ENCODE assay signal across 8 mouse cellular contexts in genomic region chr5:65175035-65175917, GRCm38 (mm10). TPM values are rescaled to one million over a fixed set of nuclear protein-coding genes. Genes with fewer than 3 reads are reported as not detected.
DNase-seq lines count a peak whose midpoint lies in the region; ATAC-seq and TF ChIP-seq lines count a peak whose summit lies in the region.

No protein-coding gene starts in this region.

- H3K9ac ChIP-seq in neural tube, embryonic 11.5 days (ENCODE audit: low read length): no peak overlapping the region
- H3K9ac ChIP-seq in liver, postnatal 0 days (replicated peaks): no peak overlapping the region

- no peak for ATAC-seq in neural tube, embryonic 11.5 days (ENCODE audit: insufficient read depth, low FRiP score, low TSS enrichment)
- peak; percentile 71 for ATAC-seq in liver, postnatal 0 days

- H3K4me2 ChIP-seq in neural tube, embryonic 11.5 days (ENCODE audit: low read depth): no peak overlapping the region
- H3K4me2 ChIP-seq in liver, postnatal 0 days (ENCODE audit: low read depth, low read length): peak overlapping the region; percentile 58

- no peaks in the 10 kb centered on the region for H3K4me1 ChIP-seq in neural tube, embryonic 11.5 days (ENCODE audit: control insufficient read depth, insufficient read depth, low read length)
- peaks cover 13% of the 10 kb centered on the region; the same call in 1 of the 2 replicates for H3K4me1 ChIP-seq in forebrain, embryonic 10.5 days
- peaks cover 4% of the 10 kb centered on the region; the same call in 1 of the 2 replicates for H3K4me1 ChIP-seq in liver, postnatal 0 days (ENCODE audit: insufficient read depth)

- peak; percentile 11 for DNase-seq in neural tube, embryonic 11.5 days (ENCODE audit: low spot score)
- DNase-seq in neural tube, embryonic 10.5 days (ENCODE audit: extremely low spot score, low spot score): no peak
- no peak for DNase-seq in forebrain, embryonic 10.5 days (ENCODE audit: extremely low spot score, low spot score)
- peak; percentile 27 to 46 for DNase-seq in kidney, postnatal 36 days
- peak; percentile 26 for DNase-seq in liver, postnatal 0 days
- peak; percentile 69 to 85 for DNase-seq in right cerebral cortex, postnatal 36 days (ENCODE audit: low spot score in 2 of 2)
- DNase-seq in thymus, postnatal 14 days: no peak
- DNase-seq in gastrocnemius, postnatal 25 days: no peak

- TF ChIP-seq EP300 in liver, postnatal 0 days (IDR thresholded peaks at IDR 0.05; ENCODE audit: low read depth): no peak

- no peak overlapping the region for H3K27ac ChIP-seq in neural tube, embryonic 11.5 days (ENCODE audit: low read depth, low read length)
- 0 out of 2 replicates have a peak overlapping the region, but pooled peaks have one; percentile 8 for H3K27ac ChIP-seq in forebrain, embryonic 10.5 days
- H3K27ac ChIP-seq in liver, postnatal 0 days (ENCODE audit: low read depth): no peak overlapping the region

- no peaks in the 10 kb centered on the region for H3K27me3 ChIP-seq in neural tube, embryonic 11.5 days (ENCODE audit: control insufficient read depth, insufficient read depth, low read length)
- no peaks in the 10 kb centered on the region for H3K27me3 ChIP-seq in forebrain, embryonic 10.5 days (ENCODE audit: poor library complexity, severe bottlenecking)
- no peaks in the 10 kb centered on the region for H3K27me3 ChIP-seq in liver, postnatal 0 days (ENCODE audit: insufficient read depth, low read length)

- H3K9me3 ChIP-seq in neural tube, embryonic 11.5 days (ENCODE audit: control insufficient read depth, low read length): no peaks in the 10 kb centered on the region
- H3K9me3 ChIP-seq in forebrain, embryonic 10.5 days: peaks cover 3% of the 10 kb centered on the region
- H3K9me3 ChIP-seq in liver, postnatal 0 days (ENCODE audit: low read length): no peaks in the 10 kb centered on the region

- TF ChIP-seq CTCF in liver, postnatal 0 days (IDR thresholded peaks at IDR 0.05; ENCODE audit: low read depth): no peak

- WGBS in neural tube, embryonic 11.5 days: 78% methylated on average over 26 of the region's 26 CpGs
- 74% methylated on average over 26 of the region's 26 CpGs for WGBS in forebrain, embryonic 10.5 days
- WGBS in liver, postnatal 0 days (ENCODE audit: insufficient replicate concordance): 60% methylated on average over 26 of the region's 26 CpGs

- no peak overlapping the region for H3K4me3 ChIP-seq in neural tube, embryonic 11.5 days (ENCODE audit: low read depth, low read length)
- H3K4me3 ChIP-seq in forebrain, embryonic 10.5 days: no peak overlapping the region
- H3K4me3 ChIP-seq in liver, postnatal 0 days (ENCODE audit: low read depth, low read length): 0 out of 2 replicates have a peak overlapping the region, but pooled peaks have one; percentile 20

- H3K36me3 ChIP-seq in neural tube, embryonic 11.5 days (ENCODE audit: control insufficient read depth, insufficient read depth, low read length): no peaks in the 10 kb centered on the region
- no peaks in the 10 kb centered on the region for H3K36me3 ChIP-seq in forebrain, embryonic 10.5 days (replicated peaks)
- H3K36me3 ChIP-seq in liver, postnatal 0 days (replicated peaks; ENCODE audit: insufficient read depth, low read length): no peaks in the 10 kb centered on the region

RNA-seq across cellular contexts. Expression of gene Wdr19, which starts 24.2 kb away (rescaled TPM):
- polyA plus RNA-seq in neural tube, embryonic 11.5 days (2014; fragmentation: Nextera tagmentation; extraction: Ambion mirVana): 13.8 and 15.6 TPM in 2 replicates
- polyA plus RNA-seq in forebrain, embryonic 10.5 days (2016; fragmentation: Nextera tagmentation; extraction: Ambion mirVana): 12.8 and 13.7 TPM in 2 replicates
- polyA plus RNA-seq in liver, postnatal 0 days (2015; fragmentation: Nextera tagmentation; extraction: Ambion mirVana): 0.71 and 1.1 TPM in 2 replicates
- 1 to 10 TPM; 1.9 to 2.0 TPM for total RNA-seq in gastrocnemius, postnatal 25 days (2021)

Comparison
In these comparisons a context has a peak if more than half of its experiments do, and no peak if none do; other contexts are left out.
1. DNase-seq: peak in neural tube, embryonic 11.5 days (single experiment), kidney, postnatal 36 days (2 of 2), liver, postnatal 0 days (single experiment) and right cerebral cortex, postnatal 36 days (2 of 2); none in neural tube, embryonic 10.5 days (single experiment), forebrain, embryonic 10.5 days (single experiment), thymus, postnatal 14 days (single experiment) and gastrocnemius, postnatal 25 days (single experiment).